Mouse (Mus musculus) limb, embryonic 14.5 days (tissue): ENCODE measurements around the gene Nasp. TPM values are rescaled to one million over a fixed set of nuclear protein-coding genes. Genes with fewer than 3 reads are reported as not detected.
A peak's percentile ranks its signal among the peaks of the same experiment; 100 is the strongest.

Experiments used
- ATAC-seq: fragments of 200-750 bp; cut with Nextera tagmentation; 2 replicates; pipeline ENCODE4 v1.8.0; 2017; ENCODE audit warnings: low read depth, moderate number of reproducible peaks, moderate TSS enrichment; ENCODE audit not compliant: low FRiP score
- DNase-seq: peaks from one replicate; pipeline ENCODE4 v3.0.0-alpha.2; 2015; ENCODE audit warnings: low spot score
- H3K27ac ChIP-seq: fragments of 300-500 bp; sonication (generic); replicated peaks from 2 replicates; pipeline ENCODE4 v1.5.1; 2014; ENCODE audit warnings: low read depth, mild to moderate bottlenecking, low read length, moderate library complexity, mixed read lengths
- H3K27me3 ChIP-seq: fragments of 300-500 bp; sonication (generic); 2 replicates; pipeline ENCODE4 v1.6.1; 2014; ENCODE audit warnings: low read length, mixed read lengths; ENCODE audit not compliant: control insufficient read depth, insufficient read depth
- H3K36me3 ChIP-seq: fragments of 300-500 bp; sonication (generic); 2 replicates; pipeline ENCODE4 v1.6.1; 2014; ENCODE audit warnings: mild to moderate bottlenecking, low read length, moderate library complexity, mixed read lengths; ENCODE audit not compliant: control insufficient read depth, insufficient read depth
- H3K4me1 ChIP-seq: fragments of 300-500 bp; sonication (generic); 2 replicates; pipeline ENCODE4 v1.6.1; 2014; ENCODE audit warnings: antibody characterized with exemption, low read length, mixed read lengths; ENCODE audit not compliant: control insufficient read depth, insufficient read depth
- H3K4me2 ChIP-seq: fragments of 300-500 bp; sonication (generic); replicated peaks from 2 replicates; pipeline ENCODE4 v1.6.1; 2014; ENCODE audit warnings: low read depth, mild to moderate bottlenecking, low read length, moderate library complexity; ENCODE audit not compliant: severe bottlenecking
- H3K4me3 ChIP-seq: fragments of 300-500 bp; sonication (generic); replicated peaks from 2 replicates; pipeline ENCODE4 v1.5.1; 2014; ENCODE audit warnings: low read length
- H3K9ac ChIP-seq: fragments of 300-500 bp; sonication (generic); 2 replicates; pipeline ENCODE4 v1.6.1; 2014; ENCODE audit warnings: mild to moderate bottlenecking, low read depth, low read length, moderate library complexity; ENCODE audit not compliant: severe bottlenecking
- H3K9me3 ChIP-seq: fragments of 300-500 bp; sonication (generic); 2 replicates; pipeline ENCODE4 v1.6.1; 2016; ENCODE audit warnings: low read length; ENCODE audit not compliant: control insufficient read depth
- POLR2A ChIP-seq: fragments of 200-500 bp; IDR thresholded peaks from 2 replicates; pipeline ENCODE4 v1.8.0; 2012; ENCODE audit warnings: inconsistent platforms, mild to moderate bottlenecking, moderate library complexity, borderline replicate concordance; ENCODE audit not compliant: insufficient read depth, insufficient read length; ENCODE audit errors: extremely low read depth
- WGBS: fragments of 180-500 bp; shearing (Covaris S2); extraction: QIAGEN DNeasy Blood & Tissue Kit; methylation state at CpG from one replicate; pipeline ENCODE4 v1.1.7; 2014; 5-methylcytosine and 5-hydroxymethylcytosine counted together
- polyA plus RNA-seq, 2 experiments: library from polyadenylated mRNA; depleted of rRNA in 1 of 2; stranded (reverse) in 1 of 2; unstranded in 1 of 2; fragments of >200 nt; fragmentation: Nextera tagmentation in 1 of 2; extraction: Ambion mirVana in 1 of 2; gene quantifications; 2 replicates each; pipeline versions ENCODE4 v1.2.1 to v1.2.3; 2012 to 2014

Nasp gene
- polyA plus RNA-seq, 2 experiments: 132 to 153 TPM

- DNase-seq (peak; percentile 88), ATAC-seq (no peak)
- Histone ChIP-seq H3K4me1 (peaks cover 12% of the 10 kb centered on the region), H3K9ac (peak within 1 kb of the TSS; percentile 90), H3K36me3 (peaks cover 15% of the 10 kb centered on the region), H3K27me3 (no peaks in the 10 kb centered on the region), H3K4me2 (peak within 1 kb of the TSS; percentile 65), H3K9me3 (no peaks in the 10 kb centered on the region), H3K27ac (peak within 1 kb of the TSS; percentile 87), H3K4me3 (peak within 1 kb of the TSS; percentile 93)
- 5% methylated on average over 23 of the region's 23 CpGs for WGBS
- TF ChIP-seq POLR2A: no peak
Measured at GRCm38 (mm10) chr4:116555413-116556300, 72.1 kb downstream of the Nasp start, which contains the start of gene Tmem69. Tmem69 (minus strand) TSS chr4:116555936.

GRCm38 (mm10) chr4:116553035-116553434 lies 74.7 kb downstream of the Nasp start:
- DNase-seq (no peak), ATAC-seq (no peak)
- Histone ChIP-seq H3K27ac (no peak overlapping the region), H3K4me3 (no peak overlapping the region), H3K4me1 (no peaks in the 10 kb centered on the region), H3K9ac (no peak overlapping the region), H3K27me3 (no peaks in the 10 kb centered on the region), H3K9me3 (no peaks in the 10 kb centered on the region), H3K36me3 (peaks cover 13% of the 10 kb centered on the region), H3K4me2 (no peak overlapping the region)
- no peak for TF ChIP-seq POLR2A
- WGBS: 91% methylated on average over 3 of the region's 3 CpGs

Other genes with a start within 250 kb of the Nasp start
- 54.7 and 83.6 TPM in 2 replicates for gene Mast2, start 163.8 kb downstream of the Nasp start, polyA plus RNA-seq (2012; rRNA removed)
- gene Mast2, start 163.8 kb downstream of the Nasp start, polyA plus RNA-seq (2014; fragmentation: Nextera tagmentation; extraction: Ambion mirVana): 24.1 and 31.2 TPM in 2 replicates
- 5.6 and 6.1 TPM in 2 replicates for gene Ipp, start 120.4 kb downstream of the Nasp start, polyA plus RNA-seq (2012; rRNA removed)
- gene Ipp, start 120.4 kb downstream of the Nasp start, polyA plus RNA-seq (2014; fragmentation: Nextera tagmentation; extraction: Ambion mirVana): 3.1 and 3.9 TPM in 2 replicates
- gene Tmem69, start 72.0 kb downstream of the Nasp start, polyA plus RNA-seq (2012; rRNA removed): 10.2 and 12.6 TPM in 2 replicates
- gene Tmem69, start 72.0 kb downstream of the Nasp start, polyA plus RNA-seq (2014; fragmentation: Nextera tagmentation; extraction: Ambion mirVana): 20.6 and 21.9 TPM in 2 replicates
- gene Gpbp1l1, start 70.3 kb downstream of the Nasp start, polyA plus RNA-seq (2012; rRNA removed): 45.4 and 60.0 TPM in 2 replicates
- 38.0 and 42.0 TPM in 2 replicates for gene Gpbp1l1, start 70.3 kb downstream of the Nasp start, polyA plus RNA-seq (2014; fragmentation: Nextera tagmentation; extraction: Ambion mirVana)
- gene Ccdc17, start 31.3 kb downstream of the Nasp start, polyA plus RNA-seq (2012; rRNA removed): 4.9 and 5.3 TPM in 2 replicates
- 3.9 and 4.1 TPM in 2 replicates for gene Ccdc17, start 31.3 kb downstream of the Nasp start, polyA plus RNA-seq (2014; fragmentation: Nextera tagmentation; extraction: Ambion mirVana)
- 676 and 711 TPM in 2 replicates for gene Akr1a1, start 23.7 kb upstream of the Nasp start, polyA plus RNA-seq (2012; rRNA removed)
- gene Akr1a1, start 23.7 kb upstream of the Nasp start, polyA plus RNA-seq (2014; fragmentation: Nextera tagmentation; extraction: Ambion mirVana): 826 and 834 TPM in 2 replicates
- gene Prdx1, start 57.6 kb upstream of the Nasp start, polyA plus RNA-seq (2012; rRNA removed): 336 and 418 TPM in 2 replicates
- 1,041 and 1,088 TPM in 2 replicates for gene Prdx1, start 57.6 kb upstream of the Nasp start, polyA plus RNA-seq (2014; fragmentation: Nextera tagmentation; extraction: Ambion mirVana)
- gene Mmachc, start 80.5 kb upstream of the Nasp start, polyA plus RNA-seq (2012; rRNA removed): 18.1 and 18.4 TPM in 2 replicates
- gene Mmachc, start 80.5 kb upstream of the Nasp start, polyA plus RNA-seq (2014; fragmentation: Nextera tagmentation; extraction: Ambion mirVana): 7.6 and 9.0 TPM in 2 replicates
- 53.7 and 70.4 TPM in 2 replicates for gene Ccdc163, start 80.6 kb upstream of the Nasp start, polyA plus RNA-seq (2012; rRNA removed)
- 21.2 and 24.3 TPM in 2 replicates for gene Ccdc163, start 80.6 kb upstream of the Nasp start, polyA plus RNA-seq (2014; fragmentation: Nextera tagmentation; extraction: Ambion mirVana)
- gene Tesk2, start 93.0 kb upstream of the Nasp start, polyA plus RNA-seq (2012; rRNA removed): 7.3 and 8.5 TPM in 2 replicates
- 9.2 and 10.3 TPM in 2 replicates for gene Tesk2, start 93.0 kb upstream of the Nasp start, polyA plus RNA-seq (2014; fragmentation: Nextera tagmentation; extraction: Ambion mirVana)
- 44.1 and 44.6 TPM in 2 replicates for gene Toe1, start 179.7 kb upstream of the Nasp start, polyA plus RNA-seq (2012; rRNA removed)
- 35.9 TPM in 2 replicates for gene Toe1, start 179.7 kb upstream of the Nasp start, polyA plus RNA-seq (2014; fragmentation: Nextera tagmentation; extraction: Ambion mirVana)
- 26.8 and 28.2 TPM in 2 replicates for gene Mutyh, start 179.8 kb upstream of the Nasp start, polyA plus RNA-seq (2012; rRNA removed)
- 10.2 and 11.0 TPM in 2 replicates for gene Mutyh, start 179.8 kb upstream of the Nasp start, polyA plus RNA-seq (2014; fragmentation: Nextera tagmentation; extraction: Ambion mirVana)
- gene Hpdl, start 193.8 kb upstream of the Nasp start, polyA plus RNA-seq (2012; rRNA removed): 0.57 and 0.79 TPM in 2 replicates
- 0.39 and 1.1 TPM in 2 replicates for gene Hpdl, start 193.8 kb upstream of the Nasp start, polyA plus RNA-seq (2014; fragmentation: Nextera tagmentation; extraction: Ambion mirVana)
- 1.0 and 1.2 TPM in 2 replicates for gene Zswim5, start 249.4 kb upstream of the Nasp start, polyA plus RNA-seq (2012; rRNA removed)
- gene Zswim5, start 249.4 kb upstream of the Nasp start, polyA plus RNA-seq (2014; fragmentation: Nextera tagmentation; extraction: Ambion mirVana): 0.23 and 0.58 TPM in 2 replicates